Mouse (Mus musculus) gastrocnemius, postnatal 4 days (tissue): ENCODE results near the gene Gpr107. TPM values are rescaled to one million over a fixed set of nuclear protein-coding genes. Genes with fewer than 3 reads are reported as not detected.
A peak's percentile ranks its signal among the peaks of the same experiment; 100 is the strongest.

Experiments
- DNase-seq, 2 experiments: peaks; one replicate each; pipeline ENCODE4 v3.0.0; 2021 to 2022; ENCODE audit warnings: low spot score in 2 of 2, mixed read lengths in 2 of 2
- total RNA-seq, 2 experiments: library from RNA; stranded (reverse); gene quantifications; 2 replicates each; pipeline ENCODE4 v1.2.3; 2021

The Gpr107 gene
- total RNA-seq, 2 experiments from 2014 or later, result 43.2 to 46.0 TPM

DNA sequence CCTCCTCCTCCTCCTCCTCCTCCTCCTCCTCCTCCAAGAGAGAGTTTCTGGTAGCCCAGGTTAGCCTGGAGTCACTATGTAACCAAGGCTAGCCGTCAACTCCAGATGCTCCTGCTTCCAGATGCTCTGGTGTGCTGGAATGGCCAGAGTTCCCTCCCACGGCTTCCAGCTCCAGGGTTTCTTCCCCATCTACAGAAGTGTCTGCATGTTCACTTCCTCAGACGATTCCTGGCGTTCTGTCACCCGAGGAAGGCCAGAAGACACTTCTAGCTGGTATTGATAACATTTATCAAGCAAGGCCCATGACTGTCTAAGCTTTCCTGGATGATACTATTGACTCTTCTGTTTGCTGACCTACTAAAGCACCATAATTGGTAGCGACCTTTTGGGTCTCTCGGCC lies 27.0 kb upstream of the Gpr107 start:
- no peak for DNase-seq

- no peak for DNase-seq
Observed at GRCm38 (mm10) chr2:31126048-31126447, 26.1 kb upstream of the Gpr107 start.

DNA sequence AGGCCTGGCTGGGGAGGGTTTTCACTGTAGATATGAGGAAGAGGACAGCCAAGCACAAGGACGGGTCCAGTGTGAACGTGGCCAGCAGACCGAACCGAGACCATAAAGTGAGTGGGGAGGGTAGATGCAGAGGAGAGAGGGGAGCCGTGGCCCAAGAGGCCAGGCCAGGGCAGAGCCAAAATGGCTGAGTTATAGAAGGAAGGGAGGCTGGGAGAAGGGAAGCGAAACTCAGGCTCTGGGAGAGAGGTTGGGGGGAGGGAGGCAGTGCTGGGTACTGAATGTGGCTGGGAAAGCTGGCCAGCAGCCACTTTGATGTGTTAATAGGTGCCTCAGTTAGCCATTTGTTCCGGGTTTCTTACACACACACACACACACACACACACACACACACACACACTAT lies 24.9 kb upstream of the Gpr107 start:
- no peak for DNase-seq

DNA sequence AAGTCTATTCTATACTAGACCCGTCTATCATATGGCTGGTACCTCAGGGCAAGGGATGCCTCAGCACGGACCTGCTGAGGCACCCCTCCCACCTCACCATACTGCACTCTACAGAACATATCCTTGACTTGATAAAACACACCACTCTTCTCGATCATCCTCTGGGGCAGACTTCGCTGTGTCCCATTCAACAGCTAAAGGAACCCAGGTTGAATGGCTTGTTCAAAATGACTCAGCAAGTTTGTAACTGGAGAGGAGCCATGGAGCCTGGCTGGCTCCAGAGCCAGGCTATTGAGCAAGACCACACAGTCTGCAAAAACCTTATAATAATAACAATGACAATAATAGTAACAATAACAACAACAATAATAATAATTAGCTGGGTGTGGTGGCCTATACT lies 24.2 kb upstream of the Gpr107 start:
- no peak for DNase-seq

- no peak for DNase-seq
Observed at GRCm38 (mm10) chr2:31129742-31130518, 22.2 kb upstream of the Gpr107 start.

DNA sequence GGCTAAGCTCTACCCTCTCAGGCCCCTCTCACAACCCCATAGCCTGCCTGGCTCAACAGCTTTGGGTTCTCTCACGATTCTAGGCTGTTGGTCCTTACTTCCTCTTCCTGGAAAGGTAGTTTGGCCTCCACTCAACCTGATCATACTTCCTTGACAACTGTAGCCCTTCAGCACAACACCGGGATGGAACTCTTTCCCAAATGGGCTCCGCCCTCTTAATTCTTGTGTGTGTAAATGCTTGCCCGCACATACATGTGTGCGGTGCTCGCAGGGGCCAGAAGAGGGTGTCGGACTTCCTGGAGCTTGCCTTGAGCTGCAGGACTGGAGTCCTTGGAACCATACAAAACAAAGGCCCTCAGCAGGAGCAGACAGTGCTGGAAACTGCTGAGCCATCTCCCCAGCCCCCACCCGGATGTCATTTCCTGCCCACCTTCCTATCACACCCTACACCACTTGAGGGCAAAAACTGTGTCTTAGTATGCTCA lies 21.3 kb upstream of the Gpr107 start:
- DNase-seq, result no peak

DNA sequence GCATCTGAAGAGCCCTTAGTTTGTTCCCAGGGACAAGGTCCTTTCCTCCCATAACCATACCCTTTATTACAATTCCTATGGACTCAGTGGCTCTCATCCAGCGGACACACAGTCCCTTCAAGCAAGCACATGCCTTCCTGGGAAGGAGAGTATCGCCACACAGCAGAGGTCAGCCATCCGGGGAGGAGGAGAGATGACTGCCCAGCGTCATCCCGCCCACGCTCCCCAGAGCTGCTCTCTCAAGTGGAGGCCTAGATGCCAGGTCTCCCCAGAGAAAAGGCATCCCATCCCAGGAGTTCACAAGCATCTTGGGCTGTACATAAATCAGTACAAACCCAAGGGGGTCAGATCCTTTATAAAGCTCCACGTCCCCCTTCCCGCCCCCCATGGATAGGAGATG lies 19.4 kb upstream of the Gpr107 start:
- no peak for DNase-seq

DNA sequence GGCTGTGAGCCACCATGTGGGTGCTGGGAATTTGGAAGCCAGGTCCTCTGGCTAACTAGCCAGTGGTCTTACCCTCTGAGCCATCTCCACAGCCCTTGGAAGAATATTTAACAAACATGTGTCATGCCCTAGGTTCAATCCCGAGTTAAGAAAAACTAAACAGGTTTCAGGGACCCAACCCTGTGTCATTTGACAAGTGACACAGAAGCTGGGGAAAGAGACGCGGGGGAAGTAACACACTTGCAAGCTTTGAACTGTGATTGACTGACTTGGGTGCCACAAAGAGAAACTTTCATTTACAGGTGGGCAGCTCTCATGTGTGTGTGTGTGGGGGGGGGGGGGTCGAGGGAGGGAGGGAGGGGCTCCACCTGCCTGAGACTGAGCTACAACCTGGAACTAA lies 18.1 kb upstream of the Gpr107 start:
- no peak for DNase-seq

- DNase-seq, result no peak
Observed at GRCm38 (mm10) chr2:31135512-31135931, 16.6 kb upstream of the Gpr107 start.

- no peak for DNase-seq
Observed at GRCm38 (mm10) chr2:31136338-31136737, 15.8 kb upstream of the Gpr107 start.

DNA sequence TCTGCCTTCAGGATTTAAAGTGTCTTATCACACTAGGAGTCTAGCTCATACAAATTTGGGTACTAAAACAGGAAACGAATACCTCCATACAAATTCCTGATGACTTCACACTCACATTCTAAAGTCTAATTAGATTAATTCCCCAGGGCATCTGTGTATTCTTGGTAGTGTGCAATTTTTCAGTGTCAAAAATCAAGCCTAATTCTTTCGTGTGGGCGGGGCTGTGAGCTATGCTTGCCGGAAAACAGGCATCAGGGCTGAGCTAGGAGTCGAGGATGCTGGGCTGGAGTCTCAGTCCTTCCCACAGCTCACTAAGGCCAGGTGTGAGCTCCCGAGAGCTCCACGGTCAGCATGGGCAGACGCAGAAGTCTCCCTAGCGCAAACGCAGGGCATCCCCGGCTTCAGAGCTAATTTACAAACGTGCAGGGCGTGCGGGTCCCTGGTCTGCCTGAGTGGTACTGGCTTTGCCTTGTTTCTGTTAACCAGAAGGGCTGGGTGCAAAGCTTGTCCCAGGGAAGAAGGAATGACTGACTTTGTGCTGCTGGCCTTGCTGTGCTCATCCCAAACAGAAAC lies 15.0 kb upstream of the Gpr107 start:
- no peak for DNase-seq

DNA sequence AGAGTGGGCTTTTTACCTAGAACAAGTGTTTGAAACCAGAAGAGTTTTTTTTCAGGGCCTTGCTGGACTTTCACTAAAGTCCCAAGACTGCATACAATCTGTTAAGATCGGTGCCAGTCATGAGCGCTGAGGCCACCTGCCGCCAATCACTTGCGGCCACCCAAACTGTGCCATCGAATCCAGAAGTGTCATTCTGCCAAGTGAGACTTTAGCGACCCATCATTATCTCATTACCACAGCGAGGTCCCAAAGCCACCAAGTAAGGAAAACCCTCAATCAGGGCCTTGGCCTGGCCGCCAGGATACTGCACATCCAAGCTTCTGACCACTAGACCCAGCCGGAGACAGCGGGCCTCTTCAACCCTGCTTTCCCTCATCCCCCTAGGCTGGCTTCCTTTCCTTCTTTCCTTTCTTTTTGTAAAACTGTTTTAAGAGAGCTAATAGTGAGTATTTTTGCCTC lies 12.9 kb upstream of the Gpr107 start:
- DNase-seq, result no peak

DNA sequence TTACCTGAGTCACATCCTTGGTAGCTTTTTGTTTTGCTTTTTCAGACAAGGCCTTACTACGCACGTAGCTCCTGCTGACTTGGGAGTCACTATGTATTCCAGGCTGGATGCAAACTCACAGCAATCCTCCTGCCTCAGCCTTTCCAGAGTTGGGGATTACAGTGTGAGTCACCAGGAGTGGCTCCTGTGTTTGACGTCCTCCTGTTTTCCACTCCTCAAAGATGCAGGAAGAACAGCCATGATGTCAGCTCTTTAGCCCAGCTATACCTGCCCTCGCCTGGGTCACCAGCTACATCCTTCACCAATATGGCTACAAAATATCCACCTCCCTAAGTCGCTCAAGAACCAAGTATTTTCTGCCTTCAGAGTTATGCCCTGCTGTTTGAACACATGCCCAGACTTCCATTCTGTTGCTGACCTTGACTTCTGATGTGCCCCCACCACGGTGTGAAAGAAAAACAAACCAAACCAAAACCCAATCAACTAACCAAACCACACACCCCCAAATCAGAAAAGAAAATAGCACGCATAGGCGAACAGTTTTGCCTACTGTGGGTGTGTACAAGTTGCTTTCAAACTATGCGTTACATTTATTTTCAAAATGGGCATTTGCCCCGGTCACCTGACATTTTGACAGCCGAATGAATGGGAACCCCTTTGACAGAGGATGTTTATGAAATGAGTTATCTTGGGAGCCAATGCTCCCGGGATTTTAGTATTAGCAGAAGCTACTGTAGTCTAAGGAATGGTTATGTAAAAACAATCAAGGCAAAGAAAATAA lies 11.9 kb upstream of the Gpr107 start:
- no peak for DNase-seq

DNA sequence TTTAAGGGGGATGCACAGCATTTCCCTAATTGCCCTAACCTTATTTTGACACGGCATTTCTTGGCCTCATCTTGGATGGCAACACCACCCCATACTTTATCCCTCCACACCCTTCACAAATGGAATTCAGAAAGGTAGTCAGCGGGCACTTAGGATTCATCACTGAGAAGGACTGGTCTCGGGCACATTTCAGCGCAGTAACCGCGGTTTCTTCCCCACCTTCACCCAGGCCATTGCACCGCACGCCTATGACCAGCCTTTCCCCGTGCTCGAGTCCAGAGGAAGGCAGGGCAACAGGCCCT lies 11.4 kb upstream of the Gpr107 start:
- no peak for DNase-seq

GRCm38 (mm10) chr2:31141074-31141866 lies 10.8 kb upstream of the Gpr107 start:
- DNase-seq, result peak in 1 of 2 experiments; percentile 21

- peak; percentile 70 to 83 for DNase-seq
Observed at GRCm38 (mm10) chr2:31141867-31142454, 10.2 kb upstream of the Gpr107 start, which contains the start of gene Fnbp1. Gene Fnbp1, minus strand, starts transcription at chr2:31142008.

- DNase-seq, result no peak
Observed at GRCm38 (mm10) chr2:31142505-31142904, 9.6 kb upstream of the Gpr107 start.

DNA sequence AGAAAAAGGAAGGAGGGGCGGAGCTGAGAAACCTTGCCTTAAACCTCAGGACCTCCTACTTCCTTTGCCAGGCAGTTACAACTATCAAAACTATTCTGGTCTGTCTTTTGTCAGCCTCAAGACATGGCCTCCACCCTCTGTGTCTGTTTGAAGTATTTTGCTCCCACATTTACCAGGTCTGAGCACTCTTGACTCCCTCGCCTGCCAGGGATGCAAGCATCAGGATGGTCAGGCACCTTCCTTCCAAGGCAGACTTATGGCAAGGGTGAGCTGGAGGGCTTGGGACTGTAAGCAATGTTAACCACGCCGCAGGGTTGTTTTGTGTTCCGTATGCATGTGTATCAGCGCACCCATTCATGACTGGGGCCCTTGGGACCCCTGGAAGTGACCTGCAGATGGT lies 8.8 kb upstream of the Gpr107 start:
- no peak for DNase-seq

DNA sequence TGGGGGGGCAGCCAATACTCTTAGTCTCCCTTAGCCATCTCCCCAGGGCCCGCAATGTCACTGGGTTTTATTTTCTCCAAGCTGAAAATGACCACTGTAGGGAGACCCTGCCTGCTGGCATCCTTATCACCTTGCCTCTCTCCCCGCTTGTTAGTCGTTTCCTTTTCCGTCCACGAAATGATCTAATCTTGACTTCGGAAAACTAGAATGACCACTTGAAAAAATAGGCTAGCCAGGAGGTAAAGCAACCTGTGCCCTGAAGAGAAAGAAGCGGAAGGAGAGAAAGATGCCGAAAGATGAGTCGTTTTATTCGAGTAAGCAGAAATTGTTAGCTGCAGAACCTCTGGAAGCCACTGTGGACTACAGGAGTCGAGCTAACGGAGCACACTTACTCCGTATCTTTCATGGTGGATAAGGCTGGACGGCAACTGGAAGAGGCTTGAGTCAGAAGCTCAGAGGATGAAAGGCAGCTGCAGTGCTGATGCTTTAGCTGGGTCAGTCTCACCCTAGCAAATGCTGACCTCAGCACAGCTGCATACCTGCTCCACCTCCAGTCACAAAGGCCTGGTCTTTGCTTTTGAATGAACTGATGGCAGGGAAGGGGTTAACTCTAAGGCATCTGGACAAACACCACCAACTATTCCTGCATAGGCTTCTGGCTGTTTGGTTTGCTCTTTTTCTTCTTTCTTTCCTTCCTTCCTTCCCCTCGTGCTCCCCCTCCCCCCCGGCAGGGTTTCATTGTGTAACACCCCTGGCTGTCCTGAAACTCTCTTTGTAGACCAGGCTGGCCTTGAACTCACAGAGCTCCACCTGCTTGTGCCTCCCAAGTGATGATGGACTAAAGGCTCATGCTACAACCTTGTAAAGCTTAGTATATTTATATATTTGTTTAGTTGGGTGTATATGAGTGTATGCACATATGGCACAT lies 8.1 kb upstream of the Gpr107 start:
- no peak for DNase-seq

DNA sequence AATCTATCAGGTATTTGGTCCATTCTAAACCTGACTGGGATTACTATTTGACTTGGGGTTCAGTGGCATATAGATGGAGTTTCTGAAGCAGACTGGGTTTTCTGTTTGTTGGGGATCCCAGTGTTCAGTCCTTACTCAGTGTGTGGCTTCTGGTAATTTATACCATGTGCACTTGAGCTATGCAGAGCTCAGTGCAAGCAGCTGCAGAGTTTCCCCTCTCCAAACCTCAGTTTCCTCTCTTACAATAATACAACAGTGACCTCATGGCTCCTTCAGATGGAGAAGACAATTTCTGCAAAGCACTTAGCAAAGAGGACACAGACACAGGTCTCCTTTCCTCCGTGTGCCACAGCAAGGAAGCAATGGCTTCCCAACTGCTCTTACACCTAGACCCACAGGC lies 7.2 kb upstream of the Gpr107 start:
- no peak for DNase-seq
